Mouse (Mus musculus) hindbrain, embryonic 15.5 days (tissue): ENCODE measurements around the gene Ppef2. TPM values are rescaled to one million over a fixed set of nuclear protein-coding genes. Genes with fewer than 3 reads are reported as not detected.

Experiments used
- ATAC-seq: fragments of 200-750 bp; cut with Nextera tagmentation; 2 replicates; pipeline ENCODE4 v1.8.0; 2017; ENCODE audit warnings: low read depth, moderate number of reproducible peaks, moderate TSS enrichment; ENCODE audit not compliant: low FRiP score
- H3K27ac ChIP-seq: fragments of 300-500 bp; sonication (generic); replicated peaks from 2 replicates; pipeline ENCODE4 v1.5.1; 2015; ENCODE audit warnings: mild to moderate bottlenecking, inconsistent platforms
- H3K27me3 ChIP-seq: fragments of 300-500 bp; sonication (generic); 2 replicates; pipeline ENCODE4 v1.6.1; 2015; ENCODE audit warnings: control low read depth, inconsistent platforms
- H3K36me3 ChIP-seq: fragments of 300-500 bp; sonication (generic); 2 replicates; pipeline ENCODE4 v1.6.1; 2015; ENCODE audit warnings: control low read depth, inconsistent platforms
- H3K4me1 ChIP-seq: fragments of 300-500 bp; sonication (generic); replicated peaks from 2 replicates; pipeline ENCODE4 v1.6.1; 2015; ENCODE audit warnings: control low read depth, inconsistent platforms
- H3K4me2 ChIP-seq: fragments of 300-500 bp; sonication (generic); 2 replicates; pipeline ENCODE4 v1.6.1; 2015; ENCODE audit warnings: moderate library complexity, mild to moderate bottlenecking, inconsistent platforms
- H3K4me3 ChIP-seq: fragments of 300-500 bp; sonication (generic); 2 replicates; pipeline ENCODE4 v1.5.1; 2015; ENCODE audit warnings: mild to moderate bottlenecking, inconsistent platforms
- H3K9ac ChIP-seq: fragments of 300-500 bp; sonication (generic); 2 replicates; pipeline ENCODE4 v1.6.1; 2015; ENCODE audit warnings: inconsistent platforms
- H3K9me3 ChIP-seq: fragments of 300-500 bp; sonication (generic); 2 replicates; pipeline ENCODE4 v1.6.1; 2016; ENCODE audit warnings: control low read depth, inconsistent platforms
- WGBS: fragments of 180-500 bp; shearing (Covaris S2); methylation state at CpG from one replicate; pipeline ENCODE4 v1.1.7; 2015; 5-methylcytosine and 5-hydroxymethylcytosine counted together
- polyA plus RNA-seq: library from polyadenylated mRNA; unstranded; fragments of >200 nt; fragmentation: Nextera tagmentation; extraction: Ambion mirVana; gene quantifications from 2 replicates; pipeline ENCODE4 v1.2.1, GENCODE M21; 2015

The Ppef2 gene
- polyA plus RNA-seq, 1 experiment from 2014 or later: 0.52 TPM

- Histone ChIP-seq H3K9me3 (no peaks in the 10 kb centered on the region), H3K27me3 (no peaks in the 10 kb centered on the region), H3K9ac (no peak overlapping the region), H3K4me1 (no peaks in the 10 kb centered on the region), H3K27ac (no peak overlapping the region), H3K4me3 (no peak overlapping the region), H3K36me3 (no peaks in the 10 kb centered on the region), H3K4me2 (no peak overlapping the region)
- no peak for ATAC-seq
- 82% methylated on average over 10 of the region's 10 CpGs for WGBS
These were observed 24.2 kb downstream of the Ppef2 start for GRCm38 (mm10) chr5:92231836-92232235.

GRCm38 (mm10) chr5:92230306-92230705 is 25.8 kb downstream of the Ppef2 start:
- no peaks in the 10 kb centered on the region for H3K9me3 ChIP-seq
- no peaks in the 10 kb centered on the region for H3K36me3 ChIP-seq
- H3K27ac ChIP-seq: no peak overlapping the region
- no peak overlapping the region for H3K4me3 ChIP-seq
- ATAC-seq: no peak
- 87% methylated on average over 11 of the region's 11 CpGs for WGBS
- no peaks in the 10 kb centered on the region for H3K4me1 ChIP-seq
- no peak overlapping the region for H3K9ac ChIP-seq
- H3K27me3 ChIP-seq: no peaks in the 10 kb centered on the region
- no peak overlapping the region for H3K4me2 ChIP-seq

GRCm38 (mm10) chr5:92229514-92229913 is 26.6 kb downstream of the Ppef2 start:
- H3K27ac ChIP-seq: no peak overlapping the region
- no peaks in the 10 kb centered on the region for H3K4me1 ChIP-seq
- WGBS: 95% methylated on average over 3 of the region's 3 CpGs
- H3K9me3 ChIP-seq: no peaks in the 10 kb centered on the region
- no peak overlapping the region for H3K4me3 ChIP-seq
- H3K4me2 ChIP-seq: no peak overlapping the region
- no peaks in the 10 kb centered on the region for H3K27me3 ChIP-seq
- ATAC-seq: no peak
- no peaks in the 10 kb centered on the region for H3K36me3 ChIP-seq
- no peak overlapping the region for H3K9ac ChIP-seq

- no peak overlapping the region for H3K9ac ChIP-seq
- no peaks in the 10 kb centered on the region for H3K4me1 ChIP-seq
- no peaks in the 10 kb centered on the region for H3K27me3 ChIP-seq
- no peak overlapping the region for H3K27ac ChIP-seq
- no peak for ATAC-seq
- H3K9me3 ChIP-seq: no peaks in the 10 kb centered on the region
- H3K4me3 ChIP-seq: no peak overlapping the region
- no peak overlapping the region for H3K4me2 ChIP-seq
- 28% methylated on average over 10 of the region's 10 CpGs for WGBS
- H3K36me3 ChIP-seq: no peaks in the 10 kb centered on the region
These were observed 27.3 kb downstream of the Ppef2 start for GRCm38 (mm10) chr5:92228776-92229175.

- H3K27me3 ChIP-seq: no peaks in the 10 kb centered on the region
- no peak overlapping the region for H3K4me2 ChIP-seq
- WGBS: 91% methylated on average over 7 of the region's 7 CpGs
- no peak for ATAC-seq
- H3K36me3 ChIP-seq: no peaks in the 10 kb centered on the region
- H3K4me1 ChIP-seq: no peaks in the 10 kb centered on the region
- no peaks in the 10 kb centered on the region for H3K9me3 ChIP-seq
- no peak overlapping the region for H3K4me3 ChIP-seq
- H3K9ac ChIP-seq: no peak overlapping the region
- no peak overlapping the region for H3K27ac ChIP-seq
These were observed 28.3 kb downstream of the Ppef2 start for GRCm38 (mm10) chr5:92227782-92228181.

GRCm38 (mm10) chr5:92220287-92220902 is 35.7 kb downstream of the Ppef2 start:
- no peaks in the 10 kb centered on the region for H3K9me3 ChIP-seq
- H3K27ac ChIP-seq: no peak overlapping the region
- no peaks in the 10 kb centered on the region for H3K27me3 ChIP-seq
- WGBS: 91% methylated on average over 8 of the region's 8 CpGs
- H3K4me3 ChIP-seq: no peak overlapping the region
- H3K36me3 ChIP-seq: no peaks in the 10 kb centered on the region
- no peak overlapping the region for H3K4me2 ChIP-seq
- H3K4me1 ChIP-seq: peaks cover 13% of the 10 kb centered on the region
- peak; percentile 28; the same call in 1 of the 2 replicates for ATAC-seq
- H3K9ac ChIP-seq: no peak overlapping the region

- Histone ChIP-seq H3K36me3 (no peaks in the 10 kb centered on the region), H3K4me1 (peaks cover 13% of the 10 kb centered on the region), H3K4me3 (no peak overlapping the region), H3K9ac (no peak overlapping the region), H3K9me3 (no peaks in the 10 kb centered on the region), H3K4me2 (no peak overlapping the region), H3K27ac (peak overlapping the region; percentile 71; the same call in 1 of the 2 replicates), H3K27me3 (no peaks in the 10 kb centered on the region)
- ATAC-seq: peak; percentile 63
- WGBS: 65% methylated on average over 6 of the region's 6 CpGs
These were observed 36.3 kb downstream of the Ppef2 start for GRCm38 (mm10) chr5:92219826-92220225.

GRCm38 (mm10) chr5:92218915-92219793 is 36.9 kb downstream of the Ppef2 start:
- Histone ChIP-seq H3K9me3 (no peaks in the 10 kb centered on the region), H3K4me2 (peak overlapping the region; percentile 28), H3K36me3 (no peaks in the 10 kb centered on the region), H3K27ac (peak overlapping the region; percentile 71), H3K4me3 (no peak overlapping the region), H3K4me1 (peaks cover 13% of the 10 kb centered on the region), H3K27me3 (no peaks in the 10 kb centered on the region), H3K9ac (no peak overlapping the region)
- 25% methylated on average over 17 of the region's 17 CpGs for WGBS
- peak; percentile 90 for ATAC-seq

GRCm38 (mm10) chr5:92215308-92215707 is 40.8 kb downstream of the Ppef2 start, which contains the start of gene U90926:
Gene U90926 (minus strand): TSS chr5:92215408.
- 92% methylated on average over 4 of the region's 4 CpGs for WGBS
- no peak for ATAC-seq

GRCm38 (mm10) chr5:92212231-92212630 is 43.8 kb downstream of the Ppef2 start:
- no peak for ATAC-seq
- H3K27ac ChIP-seq: no peak overlapping the region

More at GRCm38 (mm10) chr5:92215308-92215707, 40.8 kb downstream of the Ppef2 start, which contains the start of gene U90926:
- H3K4me2 ChIP-seq: no peak within 1 kb of the TSS
- no peaks in the 10 kb centered on the region for H3K36me3 ChIP-seq
- peaks cover 13% of the 10 kb centered on the region for H3K4me1 ChIP-seq
- no peak within 1 kb of the TSS for H3K27ac ChIP-seq
- no peaks in the 10 kb centered on the region for H3K27me3 ChIP-seq
- no peak within 1 kb of the TSS for H3K4me3 ChIP-seq
- H3K9me3 ChIP-seq: no peaks in the 10 kb centered on the region
- no peak within 1 kb of the TSS for H3K9ac ChIP-seq

GRCm38 (mm10) chr5:92210205-92210604 is 45.9 kb downstream of the Ppef2 start:
- ATAC-seq: no peak
- H3K36me3 ChIP-seq: peaks cover 10% of the 10 kb centered on the region
- no peaks in the 10 kb centered on the region for H3K27me3 ChIP-seq
- H3K9ac ChIP-seq: no peak overlapping the region
- WGBS: 75% methylated on average over 8 of the region's 8 CpGs
- no peak overlapping the region for H3K27ac ChIP-seq
- no peak overlapping the region for H3K4me2 ChIP-seq
- H3K4me3 ChIP-seq: no peak overlapping the region
- H3K4me1 ChIP-seq: no peaks in the 10 kb centered on the region
- no peaks in the 10 kb centered on the region for H3K9me3 ChIP-seq

More at GRCm38 (mm10) chr5:92212231-92212630, 43.8 kb downstream of the Ppef2 start:
- 88% methylated on average over 4 of the region's 4 CpGs for WGBS
- no peaks in the 10 kb centered on the region for H3K36me3 ChIP-seq
- H3K9ac ChIP-seq: no peak overlapping the region
- H3K9me3 ChIP-seq: no peaks in the 10 kb centered on the region
- H3K27me3 ChIP-seq: no peaks in the 10 kb centered on the region
- no peaks in the 10 kb centered on the region for H3K4me1 ChIP-seq
- no peak overlapping the region for H3K4me3 ChIP-seq
- no peak overlapping the region for H3K4me2 ChIP-seq

GRCm38 (mm10) chr5:92206121-92206520 is 50.0 kb downstream of the Ppef2 start:
- Histone ChIP-seq H3K36me3 (peaks cover 44% of the 10 kb centered on the region), H3K9me3 (no peaks in the 10 kb centered on the region), H3K27me3 (no peaks in the 10 kb centered on the region), H3K9ac (no peak overlapping the region), H3K4me3 (no peak overlapping the region), H3K4me2 (no peak overlapping the region), H3K27ac (no peak overlapping the region), H3K4me1 (no peaks in the 10 kb centered on the region)
- 92% methylated on average over 6 of the region's 6 CpGs for WGBS
- ATAC-seq: no peak
